ENCODE assay signal across 8 mouse cellular contexts in the genomic region with DNA sequence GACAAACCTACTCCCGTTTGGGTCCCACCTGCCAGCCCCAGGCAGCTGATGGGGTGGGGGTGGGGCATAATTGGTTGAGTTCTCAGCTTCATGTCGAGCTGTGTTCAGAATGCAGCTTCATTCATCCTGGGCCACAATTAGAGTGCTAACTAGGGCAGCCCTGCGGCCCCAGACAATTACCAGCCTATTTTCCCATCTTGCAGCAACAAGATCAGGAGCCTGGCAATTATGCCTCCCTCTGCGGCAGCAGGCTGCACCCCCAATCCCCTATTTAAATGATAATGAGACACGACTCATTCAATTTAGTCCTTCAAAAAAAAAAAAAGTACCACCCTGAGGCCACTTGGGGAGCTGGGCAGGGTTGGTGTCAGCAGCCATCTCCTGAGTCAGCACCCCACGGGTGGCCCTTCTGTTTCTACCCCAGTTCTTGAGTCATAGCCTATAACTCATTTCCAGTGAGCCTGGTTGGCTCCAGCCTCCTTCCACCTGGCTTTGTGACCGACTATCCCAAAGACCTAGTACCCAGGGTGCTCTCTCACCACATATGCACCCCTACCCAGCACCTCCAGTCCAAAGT. TPM values are rescaled to one million over a fixed set of nuclear protein-coding genes. Genes with fewer than 3 reads are reported as not detected.
A peak's percentile ranks its signal among the peaks of the same experiment; 100 is the strongest.
DNase-seq lines count a peak whose midpoint lies in the region; ATAC-seq and TF ChIP-seq lines count a peak whose summit lies in the region.

No protein-coding gene starts in this region.

- no peak overlapping the region for H3K4me2 ChIP-seq in neural tube, embryonic 11.5 days (ENCODE audit: low read depth)
- H3K4me2 ChIP-seq in hindbrain, embryonic 15.5 days = no peak overlapping the region; the same call in 1 of the 2 replicates
- no peak overlapping the region for H3K4me2 ChIP-seq in midbrain, postnatal 0 days (ENCODE audit: low read depth, low read length, poor library complexity, severe bottlenecking)

- DNase-seq in neural tube, embryonic 11.5 days (ENCODE audit: low spot score) = peak; percentile 68
- DNase-seq in neural tube, embryonic 10.5 days (ENCODE audit: extremely low spot score, low spot score) = no peak
- peak; percentile 27 for DNase-seq in embryo, embryonic 11.5 days (ENCODE audit: low read depth, low spot score)
- DNase-seq in midbrain, postnatal 0 days (ENCODE audit: low spot score) = peak; percentile 80
- no peak for DNase-seq in urinary bladder, postnatal 14 days (ENCODE audit: low spot score)
- no peak for DNase-seq in natural killer cell, adult 2 months (ENCODE audit: low spot score in 2 of 2)
- no peak for DNase-seq in lung, postnatal 25 days (ENCODE audit: low spot score)

- peaks cover 26% of the 10 kb centered on the region for H3K4me1 ChIP-seq in neural tube, embryonic 11.5 days (ENCODE audit: control insufficient read depth, insufficient read depth, low read length)
- H3K4me1 ChIP-seq in hindbrain, embryonic 15.5 days (replicated peaks) = peaks cover 34% of the 10 kb centered on the region
- H3K4me1 ChIP-seq in midbrain, postnatal 0 days (ENCODE audit: insufficient read depth, low read length) = peaks cover 17% of the 10 kb centered on the region; the same call in 1 of the 2 replicates

- no peaks in the 10 kb centered on the region for H3K27me3 ChIP-seq in neural tube, embryonic 11.5 days (ENCODE audit: control insufficient read depth, insufficient read depth, low read length)
- no peaks in the 10 kb centered on the region for H3K27me3 ChIP-seq in hindbrain, embryonic 15.5 days
- no peaks in the 10 kb centered on the region for H3K27me3 ChIP-seq in midbrain, postnatal 0 days (ENCODE audit: insufficient read depth, low read length)

- no peak for TF ChIP-seq CTCF in midbrain, postnatal 0 days (IDR thresholded peaks at IDR 0.05)

- no peak overlapping the region for H3K9ac ChIP-seq in neural tube, embryonic 11.5 days (ENCODE audit: low read length)
- H3K9ac ChIP-seq in hindbrain, embryonic 15.5 days = no peak overlapping the region
- H3K9ac ChIP-seq in midbrain, postnatal 0 days (replicated peaks; ENCODE audit: low read length, poor library complexity, severe bottlenecking) = no peak overlapping the region

- H3K27ac ChIP-seq in neural tube, embryonic 11.5 days (ENCODE audit: low read depth, low read length) = peak overlapping the region; percentile 72
- peak overlapping the region; percentile 71 for H3K27ac ChIP-seq in hindbrain, embryonic 15.5 days (replicated peaks)
- H3K27ac ChIP-seq in midbrain, postnatal 0 days (ENCODE audit: low read depth, low read length) = peak overlapping the region; percentile 65

- 6% methylated on average over 7 of the region's 7 CpGs for WGBS in neural tube, embryonic 11.5 days
- WGBS in hindbrain, embryonic 15.5 days = 6% methylated on average over 7 of the region's 7 CpGs
- WGBS in midbrain, postnatal 0 days = 9% methylated on average over 7 of the region's 7 CpGs

- no peaks in the 10 kb centered on the region for H3K36me3 ChIP-seq in neural tube, embryonic 11.5 days (ENCODE audit: control insufficient read depth, insufficient read depth, low read length)
- no peaks in the 10 kb centered on the region for H3K36me3 ChIP-seq in hindbrain, embryonic 15.5 days
- H3K36me3 ChIP-seq in midbrain, postnatal 0 days (ENCODE audit: insufficient read depth, low read length) = 0 out of 2 replicates have a peak, but pooled peaks cover 5% of the 10 kb centered on the region

- no peak overlapping the region for H3K4me3 ChIP-seq in neural tube, embryonic 11.5 days (ENCODE audit: low read depth, low read length)
- no peak overlapping the region for H3K4me3 ChIP-seq in hindbrain, embryonic 15.5 days
- H3K4me3 ChIP-seq in midbrain, postnatal 0 days (ENCODE audit: low read depth, low read length) = no peak overlapping the region

- no peaks in the 10 kb centered on the region for H3K9me3 ChIP-seq in neural tube, embryonic 11.5 days (ENCODE audit: control insufficient read depth, low read length)
- H3K9me3 ChIP-seq in hindbrain, embryonic 15.5 days = no peaks in the 10 kb centered on the region
- H3K9me3 ChIP-seq in midbrain, postnatal 0 days (ENCODE audit: low read length) = no peaks in the 10 kb centered on the region

- peak; percentile 81 for ATAC-seq in neural tube, embryonic 11.5 days (ENCODE audit: insufficient read depth, low FRiP score, low TSS enrichment)
- ATAC-seq in hindbrain, embryonic 15.5 days (ENCODE audit: low FRiP score, low read depth) = peak; percentile 87
- ATAC-seq in midbrain, postnatal 0 days (ENCODE audit: low FRiP score) = peak; percentile 68

RNA-seq across cellular contexts. Expression of gene Fbrsl1, which starts 31.4 kb away (rescaled TPM):
- 22.2 and 25.4 TPM in 2 replicates for polyA plus RNA-seq in neural tube, embryonic 11.5 days (2014; fragmentation: Nextera tagmentation; extraction: Ambion mirVana)
- 20.8 and 25.1 TPM in 2 replicates for polyA plus RNA-seq in hindbrain, embryonic 15.5 days (2015; fragmentation: Nextera tagmentation; extraction: Ambion mirVana)
- 32.8 and 36.2 TPM in 2 replicates for total RNA-seq in midbrain, postnatal 0 days (2014; rRNA removed)
- 14.7 and 20.3 TPM in 2 replicates for polyA plus RNA-seq in midbrain, postnatal 0 days (2015; fragmentation: Nextera tagmentation; extraction: Ambion mirVana)

Comparison
In these comparisons a context has a peak if more than half of its experiments do, and no peak if none do; other contexts are left out.
1. DNase-seq: peak in neural tube, embryonic 11.5 days (single experiment), embryo, embryonic 11.5 days (single experiment) and midbrain, postnatal 0 days (single experiment); none in neural tube, embryonic 10.5 days (single experiment), urinary bladder, postnatal 14 days (single experiment), natural killer cell, adult 2 months (0 of 2) and lung, postnatal 25 days (single experiment).
2. Peak in every context shown above with its lines, with median percentiles within 50 percentile points of each other: ATAC-seq and H3K27ac ChIP-seq.